10 mouse cellular contexts compared by ENCODE assay signal in the genomic region with DNA sequence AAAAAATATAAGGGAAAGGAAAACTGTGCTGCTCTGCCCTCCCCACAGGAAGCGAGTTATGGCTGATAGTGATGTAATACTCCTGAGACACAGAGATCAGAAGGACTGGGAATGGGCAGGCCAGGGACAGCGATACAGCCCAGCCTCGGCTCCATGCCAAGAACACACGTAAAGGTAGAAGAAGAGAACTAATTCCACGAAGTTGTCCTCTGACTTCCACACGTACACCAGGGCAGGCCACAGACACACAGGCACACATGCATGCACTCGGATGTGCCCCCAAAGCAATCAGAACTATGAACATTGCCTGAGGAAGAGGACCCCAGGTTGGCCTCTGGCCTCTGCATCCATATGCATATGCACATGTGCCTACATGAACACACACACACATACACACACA. TPM values are rescaled to one million over a fixed set of nuclear protein-coding genes. Genes with fewer than 3 reads are reported as not detected.
DNase-seq lines count a peak whose midpoint lies in the region; ATAC-seq and TF ChIP-seq lines count a peak whose summit lies in the region.
"Had no signal": no experiment of that assay in that cellular context is flagged by ENCODE, and none has a peak within 500 bp of the region (broad histone marks: within the 10 kb centered on the region; RNA-seq: fewer than 3 reads in every experiment).

No protein-coding gene starts in this region.

- H3K4me2 ChIP-seq in kidney, embryonic 15.5 days = no peak overlapping the region
- H3K4me2 ChIP-seq in heart, postnatal 0 days (ENCODE audit: low read depth, low read length) = no peak overlapping the region
- no peak overlapping the region for H3K4me2 ChIP-seq in forebrain, embryonic 13.5 days
- H3K4me2 ChIP-seq: hindbrain, embryonic 13.5 days had no signal

- no peak overlapping the region for H3K4me3 ChIP-seq in kidney, embryonic 15.5 days (replicated peaks)
- H3K4me3 ChIP-seq in heart, postnatal 0 days (ENCODE audit: low read depth, low read length) = no peak overlapping the region
- H3K4me3 ChIP-seq in forebrain, embryonic 13.5 days = no peak overlapping the region
- H3K4me3 ChIP-seq: embryonic facial prominence, embryonic 10.5 days; hindbrain, embryonic 13.5 days had no signal

- no peak for TF ChIP-seq EP300 in heart, postnatal 0 days (IDR thresholded peaks at IDR 0.05; ENCODE audit: low read depth)

- no peak for ATAC-seq in kidney, embryonic 15.5 days (replicated peaks; ENCODE audit: low FRiP score)
- no peak for ATAC-seq in heart, postnatal 0 days (ENCODE audit: insufficient read depth, low read depth)
- ATAC-seq in forebrain, embryonic 13.5 days = no peak

- 63% methylated on average over 7 of the region's 7 CpGs for WGBS in kidney, embryonic 15.5 days
- WGBS in heart, postnatal 0 days = 52% methylated on average over 7 of the region's 7 CpGs
- 86% methylated on average over 7 of the region's 7 CpGs for WGBS in forebrain, embryonic 13.5 days

- no peak overlapping the region for H3K9ac ChIP-seq in kidney, embryonic 15.5 days
- no peak overlapping the region for H3K9ac ChIP-seq in heart, postnatal 0 days (replicated peaks; ENCODE audit: low read depth, low read length)
- no peak overlapping the region for H3K9ac ChIP-seq in forebrain, embryonic 13.5 days
- H3K9ac ChIP-seq: hindbrain, embryonic 13.5 days had no signal

- DNase-seq in adrenal gland, postnatal 10 days = peak; percentile 66
- no peak for DNase-seq in adrenal gland, postnatal 14 days
- no peak for DNase-seq in kidney, postnatal 25 days
- DNase-seq in adipocyte (ENCODE audit: low spot score) = peak; percentile 23
- no peak for DNase-seq in heart, postnatal 0 days (ENCODE audit: low spot score)
- no peak for DNase-seq in frontal cortex, adult 2 months (ENCODE audit: extremely low spot score in 1 of 2, low spot score in 1 of 2)

- H3K27me3 ChIP-seq in kidney, embryonic 15.5 days = no peaks in the 10 kb centered on the region
- no peaks in the 10 kb centered on the region for H3K27me3 ChIP-seq in heart, postnatal 0 days (ENCODE audit: control insufficient read depth, insufficient read depth, low read length)
- H3K27me3 ChIP-seq in forebrain, embryonic 13.5 days = no peaks in the 10 kb centered on the region
- H3K27me3 ChIP-seq: hindbrain, embryonic 13.5 days had no signal

- peak overlapping the region; percentile 56; the same call in 1 of the 2 replicates for H3K27ac ChIP-seq in kidney, embryonic 15.5 days
- H3K27ac ChIP-seq in heart, postnatal 0 days (ENCODE audit: low read depth) = peak overlapping the region; percentile 57
- H3K27ac ChIP-seq in forebrain, embryonic 13.5 days = no peak overlapping the region
- H3K27ac ChIP-seq: embryonic facial prominence, embryonic 10.5 days; hindbrain, embryonic 13.5 days had no signal

- no peaks in the 10 kb centered on the region for H3K36me3 ChIP-seq in kidney, embryonic 15.5 days
- no peaks in the 10 kb centered on the region for H3K36me3 ChIP-seq in heart, postnatal 0 days (replicated peaks; ENCODE audit: control insufficient read depth, insufficient read depth, low read length)
- H3K36me3 ChIP-seq in forebrain, embryonic 13.5 days (ENCODE audit: poor library complexity, severe bottlenecking) = peaks cover 10% of the 10 kb centered on the region; the same call in 1 of the 2 replicates

- peaks cover 91% of the 10 kb centered on the region for H3K4me1 ChIP-seq in kidney, embryonic 15.5 days
- peaks cover 91% of the 10 kb centered on the region for H3K4me1 ChIP-seq in heart, postnatal 0 days (ENCODE audit: control insufficient read depth, insufficient read depth)
- H3K4me1 ChIP-seq in forebrain, embryonic 13.5 days = peaks cover 69% of the 10 kb centered on the region

- no peak for TF ChIP-seq CTCF in heart, postnatal 0 days (IDR thresholded peaks at IDR 0.05; ENCODE audit: low read depth)

- no peaks in the 10 kb centered on the region for H3K9me3 ChIP-seq in kidney, embryonic 15.5 days (replicated peaks)
- no peaks in the 10 kb centered on the region for H3K9me3 ChIP-seq in heart, postnatal 0 days (replicated peaks; ENCODE audit: control insufficient read depth, low read length)
- H3K9me3 ChIP-seq in forebrain, embryonic 13.5 days (replicated peaks) = no peaks in the 10 kb centered on the region
- H3K9me3 ChIP-seq: embryonic facial prominence, embryonic 10.5 days; hindbrain, embryonic 13.5 days had no signal

RNA-seq across cellular contexts. Expression of a gene that starts 9.2 kb away (rescaled TPM):
- 10 to 100 TPM; 58.4 to 75.1 TPM for total RNA-seq in adrenal gland, postnatal 10 days (2021)
- total RNA-seq in adrenal gland, postnatal 14 days (2021) = 64.8 and 65.8 TPM in 2 replicates
- 22.0 and 22.5 TPM in 2 replicates for polyA plus RNA-seq in kidney, embryonic 15.5 days (2015; fragmentation: Nextera tagmentation; extraction: Ambion mirVana)
- total RNA-seq in heart, postnatal 0 days (2014; rRNA removed; ENCODE audit: low replicate concordance) = 18.6 and 28.6 TPM in 2 replicates
- polyA plus RNA-seq in heart, postnatal 0 days (2015; fragmentation: Nextera tagmentation; extraction: Ambion mirVana) = 11.4 and 13.1 TPM in 2 replicates
- 14.7 and 18.2 TPM in 2 replicates for polyA plus RNA-seq in frontal cortex, adult 2 months (2012; rRNA removed)
- polyA plus RNA-seq in forebrain, embryonic 13.5 days (2015; fragmentation: Nextera tagmentation; extraction: Ambion mirVana) = 31.1 and 33.9 TPM in 2 replicates

RNA-seq across cellular contexts. Expression of a gene that starts 48.0 kb away (rescaled TPM):
- total RNA-seq in adrenal gland, postnatal 10 days (2021) = 10 to 100 TPM; 20.9 to 27.4 TPM
- 26.3 and 30.4 TPM in 2 replicates for total RNA-seq in adrenal gland, postnatal 14 days (2021)
- 67.9 and 70.8 TPM in 2 replicates for polyA plus RNA-seq in kidney, embryonic 15.5 days (2015; fragmentation: Nextera tagmentation; extraction: Ambion mirVana)
- total RNA-seq in heart, postnatal 0 days (2014; rRNA removed; ENCODE audit: low replicate concordance) = 21.1 and 22.7 TPM in 2 replicates
- 29.2 and 32.5 TPM in 2 replicates for polyA plus RNA-seq in heart, postnatal 0 days (2015; fragmentation: Nextera tagmentation; extraction: Ambion mirVana)
- polyA plus RNA-seq in frontal cortex, adult 2 months (2012; rRNA removed) = 45.1 and 49.4 TPM in 2 replicates
- polyA plus RNA-seq in forebrain, embryonic 13.5 days (2015; fragmentation: Nextera tagmentation; extraction: Ambion mirVana) = 105 and 115 TPM in 2 replicates

RNA-seq across cellular contexts. Expression of a gene that starts 54.6 kb away (rescaled TPM):
- 10 to 100 TPM; 31.3 to 33.3 TPM for total RNA-seq in adrenal gland, postnatal 10 days (2021)
- total RNA-seq in adrenal gland, postnatal 14 days (2021) = 33.6 and 35.8 TPM in 2 replicates
- 39.0 and 41.4 TPM in 2 replicates for polyA plus RNA-seq in kidney, embryonic 15.5 days (2015; fragmentation: Nextera tagmentation; extraction: Ambion mirVana)
- 25.7 and 28.9 TPM in 2 replicates for total RNA-seq in heart, postnatal 0 days (2014; rRNA removed; ENCODE audit: low replicate concordance)
- polyA plus RNA-seq in heart, postnatal 0 days (2015; fragmentation: Nextera tagmentation; extraction: Ambion mirVana) = 23.3 and 24.1 TPM in 2 replicates
- polyA plus RNA-seq in frontal cortex, adult 2 months (2012; rRNA removed) = 22.9 and 24.2 TPM in 2 replicates
- 42.5 and 43.5 TPM in 2 replicates for polyA plus RNA-seq in forebrain, embryonic 13.5 days (2015; fragmentation: Nextera tagmentation; extraction: Ambion mirVana)

Comparison
In these comparisons a context has a peak if more than half of its experiments do, and no peak if none do; other contexts are left out.
1. DNase-seq: peak in adrenal gland, postnatal 10 days (single experiment) and adipocyte (single experiment); none in adrenal gland, postnatal 14 days (single experiment), kidney, postnatal 25 days (0 of 2), heart, postnatal 0 days (single experiment) and frontal cortex, adult 2 months (0 of 2).